Mouse (Mus musculus) embryonic facial prominence, embryonic 13.5 days (tissue): ENCODE data around the gene Lrrc38. TPM values are rescaled to one million over a fixed set of nuclear protein-coding genes. Genes with fewer than 3 reads are reported as not detected.
"Not testable (repeated sequence)": the region's sequence is repeated elsewhere in the genome, so short reads cannot be mapped to it uniquely, and the experiment has no call there.

ENCODE experiments used
- ATAC-seq: fragments of 200-750 bp; cut with Nextera tagmentation; 2 replicates; pipeline ENCODE4 v1.8.0; 2017; ENCODE audit warnings: low read depth; ENCODE audit not compliant: insufficient number of reproducible peaks, insufficient read depth, low FRiP score, low TSS enrichment
- H3K27ac ChIP-seq: fragments of 300-500 bp; sonication (generic); 2 replicates; pipeline ENCODE4 v1.5.1; 2015; ENCODE audit warnings: moderate library complexity, mild to moderate bottlenecking, inconsistent platforms
- H3K27me3 ChIP-seq: fragments of 300-500 bp; sonication (generic); 2 replicates; pipeline ENCODE4 v1.6.1; 2015; ENCODE audit warnings: mild to moderate bottlenecking, inconsistent platforms
- H3K36me3 ChIP-seq: fragments of 300-500 bp; sonication (generic); 2 replicates; pipeline ENCODE4 v1.6.1; 2015; ENCODE audit warnings: mild to moderate bottlenecking, inconsistent platforms
- H3K4me1 ChIP-seq: fragments of 300-500 bp; sonication (generic); 2 replicates; pipeline ENCODE4 v1.6.1; 2015; ENCODE audit warnings: inconsistent platforms
- H3K4me2 ChIP-seq: fragments of 300-500 bp; sonication (generic); 2 replicates; pipeline ENCODE4 v1.6.1; 2015; ENCODE audit warnings: moderate library complexity, mild to moderate bottlenecking, inconsistent platforms
- H3K4me3 ChIP-seq: fragments of 300-500 bp; sonication (generic); 2 replicates; pipeline ENCODE4 v1.5.1; 2015; ENCODE audit warnings: mild to moderate bottlenecking, inconsistent platforms
- H3K9ac ChIP-seq: fragments of 300-500 bp; sonication (generic); 2 replicates; pipeline ENCODE4 v1.6.1; 2015; ENCODE audit warnings: mild to moderate bottlenecking, inconsistent platforms
- H3K9me3 ChIP-seq: fragments of 300-500 bp; sonication (generic); 2 replicates; pipeline ENCODE4 v1.6.1; 2016; ENCODE audit warnings: inconsistent platforms
- WGBS: fragments of 180-500 bp; shearing (Covaris S2); methylation state at CpG from one replicate; pipeline ENCODE4 v1.1.7; 2015; ENCODE audit warnings: mixed read lengths; 5-methylcytosine and 5-hydroxymethylcytosine counted together
- polyA plus RNA-seq: library from polyadenylated mRNA; unstranded; fragments of >200 nt; fragmentation: Nextera tagmentation; extraction: Ambion mirVana; gene quantifications from 2 replicates; pipeline ENCODE4 v1.2.1, GENCODE M21; 2015

Lrrc38 gene
- polyA plus RNA-seq, 1 experiment from 2014 or later: not detected

- ATAC-seq: no peak
- Histone ChIP-seq H3K36me3 (no peaks in the 10 kb centered on the region), H3K4me3 (peak overlapping the region; percentile 34), H3K9ac (peak overlapping the region; percentile 16; the same call in 1 of the 2 replicates), H3K9me3 (0 out of 2 replicates have a peak, but pooled peaks cover 3% of the 10 kb centered on the region), H3K27ac (no peak overlapping the region; the same call in 1 of the 2 replicates), H3K4me2 (peak overlapping the region; percentile 59), H3K4me1 (peaks cover 2% of the 10 kb centered on the region), H3K27me3 (no peaks in the 10 kb centered on the region)
- WGBS: 10% methylated on average over 15 of the region's 15 CpGs
Observed at GRCm38 (mm10) chr4:143324925-143325624, 24.5 kb upstream of the Lrrc38 start.

- H3K36me3 ChIP-seq: no peaks in the 10 kb centered on the region
- peak overlapping the region; percentile 34 for H3K4me3 ChIP-seq
- no peak overlapping the region for H3K27ac ChIP-seq
- peak overlapping the region; percentile 16; the same call in 1 of the 2 replicates for H3K9ac ChIP-seq
- ATAC-seq: no peak
- H3K4me1 ChIP-seq: peaks cover 7% of the 10 kb centered on the region
- H3K27me3 ChIP-seq: no peaks in the 10 kb centered on the region
- peak overlapping the region; percentile 59 for H3K4me2 ChIP-seq
- 0 out of 2 replicates have a peak, but pooled peaks cover 2% of the 10 kb centered on the region for H3K9me3 ChIP-seq
- WGBS: 2% methylated on average over 10 of the region's 10 CpGs
Observed at GRCm38 (mm10) chr4:143325625-143325941, 24.0 kb upstream of the Lrrc38 start.

GRCm38 (mm10) chr4:143330566-143330965 is 19.0 kb upstream of the Lrrc38 start:
- 0 out of 2 replicates have a peak, but pooled peaks have one; percentile 70 for ATAC-seq
- WGBS: 10% methylated on average over 9 of the region's 9 CpGs
- Histone ChIP-seq H3K4me2 (peak overlapping the region; percentile 49), H3K9me3 (no peaks in the 10 kb centered on the region), H3K4me3 (0 out of 2 replicates have a peak overlapping the region, but pooled peaks have one; percentile 10), H3K9ac (no peak overlapping the region), H3K27ac (peak overlapping the region; percentile 55), H3K36me3 (no peaks in the 10 kb centered on the region), H3K4me1 (peaks cover 10% of the 10 kb centered on the region), H3K27me3 (no peaks in the 10 kb centered on the region)

- Histone ChIP-seq H3K9ac (no peak overlapping the region), H3K4me1 (peaks cover 10% of the 10 kb centered on the region), H3K27me3 (no peaks in the 10 kb centered on the region), H3K9me3 (no peaks in the 10 kb centered on the region), H3K36me3 (no peaks in the 10 kb centered on the region), H3K4me3 (no peak overlapping the region), H3K27ac (no peak overlapping the region), H3K4me2 (no peak overlapping the region)
- no peak for ATAC-seq
- WGBS: 81% methylated on average over 1 of the region's 1 CpGs
Observed at GRCm38 (mm10) chr4:143331787-143332186, 17.8 kb upstream of the Lrrc38 start.

GRCm38 (mm10) chr4:143334145-143334544 is 15.4 kb upstream of the Lrrc38 start:
- no peak overlapping the region for H3K27ac ChIP-seq
- no peaks in the 10 kb centered on the region for H3K9me3 ChIP-seq
- H3K4me1 ChIP-seq: peaks cover 10% of the 10 kb centered on the region
- no peak overlapping the region for H3K4me2 ChIP-seq
- H3K4me3 ChIP-seq: no peak overlapping the region
- H3K36me3 ChIP-seq: no peaks in the 10 kb centered on the region
- no peak for ATAC-seq
- H3K27me3 ChIP-seq: no peaks in the 10 kb centered on the region
- WGBS: 54% methylated on average over 5 of the region's 5 CpGs
- H3K9ac ChIP-seq: no peak overlapping the region

GRCm38 (mm10) chr4:143334995-143335394 is 14.6 kb upstream of the Lrrc38 start:
- ATAC-seq: no peak
- Histone ChIP-seq H3K9ac (no peak overlapping the region), H3K27me3 (no peaks in the 10 kb centered on the region), H3K36me3 (no peaks in the 10 kb centered on the region), H3K4me2 (no peak overlapping the region), H3K27ac (no peak overlapping the region), H3K4me3 (no peak overlapping the region), H3K4me1 (peaks cover 8% of the 10 kb centered on the region), H3K9me3 (no peaks in the 10 kb centered on the region)
- 77% methylated on average over 17 of the region's 17 CpGs for WGBS

- no peak overlapping the region for H3K4me3 ChIP-seq
- H3K27me3 ChIP-seq: no peaks in the 10 kb centered on the region
- WGBS: 51% methylated on average over 2 of the region's 2 CpGs
- H3K4me2 ChIP-seq: no peak overlapping the region
- H3K9me3 ChIP-seq: no peaks in the 10 kb centered on the region
- H3K4me1 ChIP-seq: no peaks in the 10 kb centered on the region
- no peaks in the 10 kb centered on the region for H3K36me3 ChIP-seq
- H3K9ac ChIP-seq: no peak overlapping the region
- H3K27ac ChIP-seq: no peak overlapping the region
- no peak for ATAC-seq
Observed at GRCm38 (mm10) chr4:143336096-143336495, 13.5 kb upstream of the Lrrc38 start.

- Histone ChIP-seq H3K4me3 (no peak overlapping the region), H3K27ac (no peak overlapping the region), H3K9me3 (no peaks in the 10 kb centered on the region), H3K27me3 (no peaks in the 10 kb centered on the region), H3K9ac (no peak overlapping the region), H3K4me1 (no peaks in the 10 kb centered on the region), H3K36me3 (no peaks in the 10 kb centered on the region), H3K4me2 (no peak overlapping the region)
- ATAC-seq: no peak
- WGBS: 86% methylated on average over 13 of the region's 13 CpGs
Observed at GRCm38 (mm10) chr4:143339808-143340207, 9.7 kb upstream of the Lrrc38 start.

GRCm38 (mm10) chr4:143341470-143341869 is 8.1 kb upstream of the Lrrc38 start:
- Histone ChIP-seq H3K27me3 (no peaks in the 10 kb centered on the region), H3K4me2 (no peak overlapping the region), H3K27ac (no peak overlapping the region), H3K4me3 (no peak overlapping the region), H3K9me3 (no peaks in the 10 kb centered on the region), H3K36me3 (no peaks in the 10 kb centered on the region), H3K9ac (no peak overlapping the region), H3K4me1 (no peaks in the 10 kb centered on the region)
- 83% methylated on average over 7 of the region's 7 CpGs for WGBS
- ATAC-seq: no peak

GRCm38 (mm10) chr4:143345491-143345890 is 4.1 kb upstream of the Lrrc38 start:
- not testable (repeated sequence) for H3K4me2 ChIP-seq, H3K27ac ChIP-seq, ATAC-seq, H3K9me3 ChIP-seq, H3K4me3 ChIP-seq, H3K36me3 ChIP-seq, H3K9ac ChIP-seq
- H3K27me3 ChIP-seq: peaks cover 38% of the 10 kb centered on the region
- H3K4me1 ChIP-seq: peaks cover 14% of the 10 kb centered on the region
- 90% methylated on average over 5 of the region's 5 CpGs for WGBS

GRCm38 (mm10) chr4:143348678-143349077 is 879 bp upstream of the Lrrc38 start:
- H3K27me3 ChIP-seq: peaks cover 63% of the 10 kb centered on the region
- WGBS: 25% methylated on average over 5 of the region's 5 CpGs

More at GRCm38 (mm10) chr4:143348678-143349077, 879 bp upstream of the Lrrc38 start:
- no peak for ATAC-seq
- Histone ChIP-seq H3K9me3 (no peaks in the 10 kb centered on the region), H3K36me3 (no peaks in the 10 kb centered on the region), H3K4me3 (no peak overlapping the region), H3K4me2 (no peak overlapping the region), H3K9ac (no peak overlapping the region), H3K4me1 (peaks cover 17% of the 10 kb centered on the region), H3K27ac (no peak overlapping the region)
